Mouse (Mus musculus): Measurements from ENCODE around the gene Gm19426. TPM values are rescaled to one million over a fixed set of nuclear protein-coding genes. Genes with fewer than 3 reads are reported as not detected.

The Gm19426 gene
- polyA plus RNA-seq, 1 experiment, result 9.9 TPM

GRCm38 (mm10) chr2:84725770-84726169, 17.7 kb downstream of the Gm19426 start:
- H3K9ac ChIP-seq (ENCODE audit: low read depth, poor library complexity, severe bottlenecking), result peak overlapping the region; percentile 72; the same call in 1 of the 2 replicates
- no peak for TF ChIP-seq EP300 (IDR thresholded peaks at IDR 0.05; ENCODE audit: insufficient read depth, low read depth, low read length)
- no peak for TF ChIP-seq CTCF (IDR thresholded peaks at IDR 0.05; ENCODE audit: low read depth, low read length)
- no peak for TF ChIP-seq POLR2A (IDR thresholded peaks at IDR 0.05; ENCODE audit: insufficient read depth, low read length)
- H3K4me1 ChIP-seq (ENCODE audit: control insufficient read depth, insufficient read depth, low read length), result no peaks in the 10 kb centered on the region
- H3K36me3 ChIP-seq (ENCODE audit: control insufficient read depth, insufficient read depth, low read length, poor library complexity, severe bottlenecking), result peaks cover 25% of the 10 kb centered on the region
- H3K9me3 ChIP-seq (replicated peaks; ENCODE audit: control insufficient read depth, insufficient read depth, low read length, poor library complexity, severe bottlenecking), result no peaks in the 10 kb centered on the region
- H3K27me3 ChIP-seq (ENCODE audit: control insufficient read depth, insufficient read depth, low read length, poor library complexity, severe bottlenecking), result no peaks in the 10 kb centered on the region
- H3K27ac ChIP-seq (ENCODE audit: insufficient read depth, low read length), result no peak overlapping the region
- no peak overlapping the region for H3K4me3 ChIP-seq (ENCODE audit: low read depth, low read length)

GRCm38 (mm10) chr2:84723856-84724255, 19.6 kb downstream of the Gm19426 start:
- H3K9me3 ChIP-seq (replicated peaks; ENCODE audit: control insufficient read depth, insufficient read depth, low read length, poor library complexity, severe bottlenecking), result no peaks in the 10 kb centered on the region
- H3K4me3 ChIP-seq (ENCODE audit: low read depth, low read length), result no peak overlapping the region
- TF ChIP-seq EP300 (IDR thresholded peaks at IDR 0.05; ENCODE audit: insufficient read depth, low read depth, low read length) (no peak), POLR2A (IDR thresholded peaks at IDR 0.05; ENCODE audit: insufficient read depth, low read length) (no peak), CTCF (IDR thresholded peaks at IDR 0.05; ENCODE audit: low read depth, low read length) (no peak)
- no peak overlapping the region for H3K9ac ChIP-seq (ENCODE audit: low read depth, poor library complexity, severe bottlenecking)
- no peak overlapping the region for H3K27ac ChIP-seq (ENCODE audit: insufficient read depth, low read length)
- H3K27me3 ChIP-seq (ENCODE audit: control insufficient read depth, insufficient read depth, low read length, poor library complexity, severe bottlenecking), result no peaks in the 10 kb centered on the region
- no peaks in the 10 kb centered on the region for H3K4me1 ChIP-seq (ENCODE audit: control insufficient read depth, insufficient read depth, low read length)
- peaks cover 25% of the 10 kb centered on the region for H3K36me3 ChIP-seq (ENCODE audit: control insufficient read depth, insufficient read depth, low read length, poor library complexity, severe bottlenecking)

- peaks cover 25% of the 10 kb centered on the region for H3K36me3 ChIP-seq (ENCODE audit: control insufficient read depth, insufficient read depth, low read length, poor library complexity, severe bottlenecking)
- no peaks in the 10 kb centered on the region for H3K4me1 ChIP-seq (ENCODE audit: control insufficient read depth, insufficient read depth, low read length)
- H3K27me3 ChIP-seq (ENCODE audit: control insufficient read depth, insufficient read depth, low read length, poor library complexity, severe bottlenecking), result no peaks in the 10 kb centered on the region
- no peak overlapping the region for H3K4me3 ChIP-seq (ENCODE audit: low read depth, low read length)
- H3K9ac ChIP-seq (ENCODE audit: low read depth, poor library complexity, severe bottlenecking), result no peak overlapping the region
- H3K9me3 ChIP-seq (replicated peaks; ENCODE audit: control insufficient read depth, insufficient read depth, low read length, poor library complexity, severe bottlenecking), result no peaks in the 10 kb centered on the region
- TF ChIP-seq POLR2A (IDR thresholded peaks at IDR 0.05; ENCODE audit: insufficient read depth, low read length) (no peak), EP300 (IDR thresholded peaks at IDR 0.05; ENCODE audit: insufficient read depth, low read depth, low read length) (no peak), CTCF (IDR thresholded peaks at IDR 0.05; ENCODE audit: low read depth, low read length) (no peak)
- H3K27ac ChIP-seq (ENCODE audit: insufficient read depth, low read length), result no peak overlapping the region
These were observed 22.3 kb downstream of the Gm19426 start for GRCm38 (mm10) chr2:84721182-84721581.

GRCm38 (mm10) chr2:84720718-84721117, 22.7 kb downstream of the Gm19426 start:
- Histone ChIP-seq H3K27ac (ENCODE audit: insufficient read depth, low read length) (no peak overlapping the region), H3K4me3 (ENCODE audit: low read depth, low read length) (no peak overlapping the region), H3K9me3 (replicated peaks; ENCODE audit: control insufficient read depth, insufficient read depth, low read length, poor library complexity, severe bottlenecking) (no peaks in the 10 kb centered on the region), H3K9ac (ENCODE audit: low read depth, poor library complexity, severe bottlenecking) (no peak overlapping the region), H3K27me3 (ENCODE audit: control insufficient read depth, insufficient read depth, low read length, poor library complexity, severe bottlenecking) (no peaks in the 10 kb centered on the region), H3K4me1 (ENCODE audit: control insufficient read depth, insufficient read depth, low read length) (no peaks in the 10 kb centered on the region), H3K36me3 (ENCODE audit: control insufficient read depth, insufficient read depth, low read length, poor library complexity, severe bottlenecking) (peaks cover 24% of the 10 kb centered on the region)
- TF ChIP-seq CTCF (IDR thresholded peaks at IDR 0.05; ENCODE audit: low read depth, low read length), result no peak

GRCm38 (mm10) chr2:84717357-84717756, 26.1 kb downstream of the Gm19426 start:
- Histone ChIP-seq H3K4me1 (ENCODE audit: control insufficient read depth, insufficient read depth, low read length) (no peaks in the 10 kb centered on the region), H3K27ac (ENCODE audit: insufficient read depth, low read length) (no peak overlapping the region), H3K36me3 (ENCODE audit: control insufficient read depth, insufficient read depth, low read length, poor library complexity, severe bottlenecking) (peaks cover 4% of the 10 kb centered on the region; the same call in 1 of the 2 replicates), H3K9ac (ENCODE audit: low read depth, poor library complexity, severe bottlenecking) (0 out of 2 replicates have a peak overlapping the region, but pooled peaks have one; percentile 62), H3K4me3 (ENCODE audit: low read depth, low read length) (no peak overlapping the region), H3K9me3 (replicated peaks; ENCODE audit: control insufficient read depth, insufficient read depth, low read length, poor library complexity, severe bottlenecking) (no peaks in the 10 kb centered on the region), H3K27me3 (ENCODE audit: control insufficient read depth, insufficient read depth, low read length, poor library complexity, severe bottlenecking) (no peaks in the 10 kb centered on the region)
- no peak for TF ChIP-seq CTCF (IDR thresholded peaks at IDR 0.05; ENCODE audit: low read depth, low read length)
- no peak for TF ChIP-seq POLR2A (IDR thresholded peaks at IDR 0.05; ENCODE audit: insufficient read depth, low read length)
- TF ChIP-seq EP300 (IDR thresholded peaks at IDR 0.05; ENCODE audit: insufficient read depth, low read depth, low read length), result no peak

- Histone ChIP-seq H3K27ac (ENCODE audit: insufficient read depth, low read length) (peak overlapping the region; percentile 63; the same call in 1 of the 2 replicates), H3K9me3 (replicated peaks; ENCODE audit: control insufficient read depth, insufficient read depth, low read length, poor library complexity, severe bottlenecking) (no peaks in the 10 kb centered on the region), H3K4me1 (ENCODE audit: control insufficient read depth, insufficient read depth, low read length) (no peaks in the 10 kb centered on the region), H3K36me3 (ENCODE audit: control insufficient read depth, insufficient read depth, low read length, poor library complexity, severe bottlenecking) (no peaks in the 10 kb centered on the region), H3K27me3 (ENCODE audit: control insufficient read depth, insufficient read depth, low read length, poor library complexity, severe bottlenecking) (no peaks in the 10 kb centered on the region), H3K9ac (ENCODE audit: low read depth, poor library complexity, severe bottlenecking) (peak overlapping the region; percentile 62), H3K4me3 (ENCODE audit: low read depth, low read length) (peak overlapping the region; percentile 32)
- TF ChIP-seq EP300 (IDR thresholded peaks at IDR 0.05; ENCODE audit: insufficient read depth, low read depth, low read length) (no peak), CTCF (IDR thresholded peaks at IDR 0.05; ENCODE audit: low read depth, low read length) (no peak), POLR2A (IDR thresholded peaks at IDR 0.05; ENCODE audit: insufficient read depth, low read length) (no peak)
These were observed 26.8 kb downstream of the Gm19426 start for GRCm38 (mm10) chr2:84716423-84717355.
